Mouse (Mus musculus) forelimb bud, embryonic 11.5 days (tissue): ENCODE measurements at regions not wholly inside any gene's neighbourhood (a gene's known extent, or its start where the extent isn't known, plus 50 kb on each side); places are given as distances from the start of the nearest gene placed in this dataset.
A peak's percentile ranks its signal among the peaks of the same experiment; 100 is the strongest.

Experiments
- DNase-seq: peaks from one replicate; pipeline ENCODE4 v3.0.0-alpha.2; 2012; ENCODE audit warnings: low read depth, low spot score

DNA sequence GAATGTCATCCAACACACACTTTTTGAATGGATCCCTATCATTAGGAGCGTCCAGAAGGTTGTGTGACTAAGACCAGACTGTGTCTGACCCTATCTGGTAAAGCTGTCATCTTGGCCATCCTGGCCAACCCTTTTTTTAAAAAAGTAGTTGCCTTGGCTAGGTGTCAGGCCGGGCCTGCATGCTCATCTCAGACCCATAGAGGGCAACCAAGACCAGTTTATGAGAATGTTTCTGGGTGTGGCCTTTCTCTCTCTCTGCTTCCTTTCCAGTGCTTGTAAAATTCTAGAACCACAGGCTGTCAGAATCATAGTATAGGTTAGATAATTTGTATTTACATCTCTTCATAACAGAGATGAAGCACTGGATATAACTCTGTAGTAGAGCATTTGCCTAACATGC, 62.8 kb upstream of the Las1l start:
- peak; percentile 11 for DNase-seq

DNA sequence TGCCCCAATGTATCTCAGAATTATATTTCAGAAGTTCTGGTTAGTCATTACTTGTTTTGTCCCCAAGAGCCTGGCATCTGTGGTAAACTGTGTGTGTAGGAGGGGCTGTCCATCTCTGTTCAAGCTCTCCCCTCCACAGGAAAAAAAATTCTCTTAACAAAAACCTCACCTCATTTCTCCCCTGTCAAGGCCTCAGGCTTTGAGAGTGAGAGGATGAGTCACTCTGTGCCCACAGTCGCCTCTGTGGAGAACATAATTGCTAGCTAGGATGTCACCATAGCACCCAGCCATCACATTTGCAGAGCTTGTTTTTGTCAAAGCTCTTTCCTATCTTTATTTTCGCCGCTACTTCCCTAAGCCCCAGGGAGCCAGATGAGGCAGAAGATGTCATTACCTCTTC, 63.6 kb upstream of the Las1l start:
- no peak for DNase-seq

- DNase-seq = no peak
These were observed 68.6 kb upstream of the Las1l start for GRCm38 (mm10) chrX:96025374-96025773.

- no peak for DNase-seq
These were observed 69.1 kb upstream of the Las1l start for GRCm38 (mm10) chrX:96025876-96026275.

- DNase-seq = no peak
These were observed 64.3 kb upstream of the Msn start for GRCm38 (mm10) chrX:96031591-96031990.

DNA sequence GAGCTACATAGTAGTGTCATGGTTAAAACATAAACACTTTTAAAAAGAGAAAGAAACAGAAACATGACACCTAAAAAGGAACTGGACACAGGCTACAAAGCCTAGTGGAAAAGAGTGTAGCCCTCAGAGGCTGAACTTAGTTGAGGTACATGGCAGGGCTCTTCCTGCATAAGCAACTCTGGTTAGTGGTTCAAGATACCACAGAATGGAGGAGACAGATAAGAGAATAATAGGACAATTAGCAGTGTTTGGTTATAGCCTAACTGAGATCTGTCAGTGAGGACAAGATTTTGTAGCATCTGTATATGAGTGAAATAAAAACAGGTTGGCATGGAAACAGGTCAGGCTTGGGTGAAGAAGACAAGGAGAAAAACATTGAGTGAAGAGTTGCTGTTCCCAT, 60.5 kb upstream of the Msn start:
- no peak for DNase-seq

DNA sequence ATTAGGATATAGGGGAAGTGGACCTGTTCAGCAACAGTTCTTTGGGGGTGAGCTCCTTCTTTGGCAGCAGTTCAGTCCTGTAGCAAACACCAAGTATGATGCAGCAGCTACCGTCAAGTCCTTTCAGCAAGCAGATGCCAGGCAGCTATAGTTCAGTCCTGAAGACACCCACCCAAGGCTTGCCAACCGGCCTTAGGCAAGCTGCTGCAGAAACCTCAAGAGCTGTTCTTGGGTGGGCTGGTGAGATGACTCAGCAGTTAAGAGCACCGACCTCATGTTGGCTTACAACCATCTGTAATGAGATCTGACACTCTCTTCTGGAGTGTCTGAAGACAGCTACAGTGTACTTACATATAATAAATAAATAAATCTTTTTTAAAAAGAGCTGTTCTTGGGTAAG, 53.6 kb upstream of the Msn start:
- DNase-seq = no peak
